Mouse (Mus musculus) T-cell, adult 2 months (primary cell): ENCODE measurements around the gene Nelfcd.

ENCODE experiments used
- DNase-seq: peaks from one replicate; pipeline ENCODE4 v3.0.0; 2022; ENCODE audit warnings: low spot score

The Nelfcd gene

GRCm38 (mm10) chr2:174415731-174416310 lies at the start of gene Nelfcd:
Gene Nelfcd, plus strand, starts transcription at chr2:174415804.
- DNase-seq: peak; percentile 94

GRCm38 (mm10) chr2:174366571-174366970 lies 49.0 kb upstream of the Nelfcd start:
- DNase-seq: no peak

GRCm38 (mm10) chr2:174381021-174381420 lies 34.6 kb upstream of the Nelfcd start:
- no peak for DNase-seq

- no peak for DNase-seq
These were observed 23.7 kb upstream of the Nelfcd start for GRCm38 (mm10) chr2:174391936-174392335.

GRCm38 (mm10) chr2:174392554-174392953 lies 23.1 kb upstream of the Nelfcd start:
- no peak for DNase-seq

GRCm38 (mm10) chr2:174393383-174393782 lies 22.2 kb upstream of the Nelfcd start:
- DNase-seq: no peak

GRCm38 (mm10) chr2:174396643-174397042 lies 19.0 kb upstream of the Nelfcd start:
- no peak for DNase-seq

- no peak for DNase-seq
These were observed 18.5 kb upstream of the Nelfcd start for GRCm38 (mm10) chr2:174397065-174397464.

- no peak for DNase-seq
These were observed 17.7 kb upstream of the Nelfcd start for GRCm38 (mm10) chr2:174397881-174398280.

GRCm38 (mm10) chr2:174400396-174400795 lies 15.2 kb upstream of the Nelfcd start:
- DNase-seq: no peak

GRCm38 (mm10) chr2:174410222-174410621 lies 5.4 kb upstream of the Nelfcd start:
- DNase-seq: no peak

- no peak for DNase-seq
These were observed 2.5 kb upstream of the Nelfcd start for GRCm38 (mm10) chr2:174413127-174413526.

- DNase-seq: no peak
These were observed 438 bp upstream of the Nelfcd start for GRCm38 (mm10) chr2:174415001-174415730.

GRCm38 (mm10) chr2:174421107-174421506 lies 5.5 kb downstream of the Nelfcd start:
- DNase-seq: no peak

GRCm38 (mm10) chr2:174424301-174425085 lies 8.9 kb downstream of the Nelfcd start:
- no peak for DNase-seq

- no peak for DNase-seq
These were observed 11.3 kb downstream of the Nelfcd start for GRCm38 (mm10) chr2:174426856-174427255.

GRCm38 (mm10) chr2:174428076-174428835 lies 12.7 kb downstream of the Nelfcd start:
- no peak for DNase-seq

GRCm38 (mm10) chr2:174428996-174429591 lies 13.5 kb downstream of the Nelfcd start:
- no peak for DNase-seq

GRCm38 (mm10) chr2:174434943-174435342 lies 19.3 kb downstream of the Nelfcd start:
- no peak for DNase-seq

GRCm38 (mm10) chr2:174436076-174436701 lies 20.6 kb downstream of the Nelfcd start:
- DNase-seq: no peak
